Mouse (Mus musculus): ENCODE results near the gene Cabp4.

GRCm38 (mm10) chr19:4119716-4120487 is 23.9 kb downstream of the Cabp4 start:
- TF ChIP-seq CTCF (IDR thresholded peaks at IDR 0.05; ENCODE audit: extremely low read depth, insufficient read depth, insufficient read length, insufficient replicate concordance) (no peak), POLR2A (IDR thresholded peaks at IDR 0.05; ENCODE audit: low read depth, low read length) (no peak)
